Mouse (Mus musculus) cerebellum, adult (tissue): ENCODE measurements at regions not wholly inside any gene's neighbourhood (a gene's known extent, or its start where the extent isn't known, plus 50 kb on each side); places are given as distances from the start of the nearest gene placed in this dataset.

Experiments used
- ATAC-seq: cut with Nextera tagmentation; 2 replicates; pipeline ENCODE4 v1.9.2; 2017; ENCODE audit warnings: mild to moderate bottlenecking, moderate library complexity, mixed read lengths; ENCODE audit not compliant: insufficient number of reproducible peaks, low FRiP score, low TSS enrichment

- no peak for ATAC-seq
Observed at GRCm38 (mm10) chr15:59263433-59264328, 374.6 kb downstream of the Gm49356 start.
